Mouse (Mus musculus): ENCODE data around the gene Gm10775. TPM values are rescaled to one million over a fixed set of nuclear protein-coding genes. Genes with fewer than 3 reads are reported as not detected.

Gm10775 gene
- total and polyA plus RNA-seq, 3 experiments: not detected

DNA sequence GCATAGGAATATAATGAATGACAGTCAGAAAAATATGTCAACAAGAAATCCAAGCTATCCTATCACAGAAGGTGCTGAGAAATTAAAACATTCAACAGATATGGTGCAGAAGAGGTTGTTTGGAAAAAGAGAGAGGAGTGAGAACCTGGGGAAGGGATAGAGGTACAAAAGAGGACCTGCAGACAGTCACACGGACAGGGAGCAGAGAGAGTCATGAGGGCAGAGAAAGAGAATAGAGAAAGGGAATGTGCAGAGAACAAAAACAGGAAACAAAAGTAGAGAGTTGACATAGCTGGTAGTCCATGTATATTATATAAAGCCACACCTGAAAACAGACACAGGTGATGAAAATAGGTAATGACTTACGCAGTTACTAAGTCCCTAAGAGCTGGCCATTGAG lies 32.7 kb upstream of the Gm10775 start:
- Histone ChIP-seq H3K27me3 (replicated peaks) (peaks cover 8% of the 10 kb centered on the region), H3K4me1 (ENCODE audit: control insufficient read depth in 1 of 2, insufficient read depth in 2 of 2) (no peaks in the 10 kb centered on the region), H3K4me3 (replicated peaks in 1 of 3; ENCODE audit: low read depth in 2 of 3, low read length in 2 of 3, poor library complexity in 1 of 3) (no peak overlapping the region), H3K4me2 (ENCODE audit: insufficient read depth, low read depth, poor library complexity, severe bottlenecking) (no peak overlapping the region), H3K79me2 (replicated peaks; ENCODE audit: control insufficient read depth, extremely low read depth, insufficient read depth, poor library complexity, severe bottlenecking) (no peaks in the 10 kb centered on the region), H3K36me3 (replicated peaks in 1 of 2; ENCODE audit: control insufficient read depth in 1 of 2, insufficient read depth in 1 of 2, low read length in 1 of 2) (no peaks in the 10 kb centered on the region), H3K9ac (ENCODE audit: insufficient read depth, low read depth) (no peak overlapping the region), H3K9me3 (replicated peaks; ENCODE audit: low read length) (no peaks in the 10 kb centered on the region), H3K27ac (ENCODE audit: insufficient read depth, low read depth) (no peak overlapping the region)
- no peak for TF ChIP-seq MAX (IDR thresholded peaks at IDR 0.05; ENCODE audit: low read length)
- no peak for TF ChIP-seq SMC3 (IDR thresholded peaks at IDR 0.05; ENCODE audit: low read depth, low read length)
- no peak for TF ChIP-seq NRF1 (IDR thresholded peaks at IDR 0.05; ENCODE audit: low read depth, low read length)
- TF ChIP-seq RCOR1 (conservative IDR thresholded peaks at IDR 0.05; ENCODE audit: low read depth, low read length): no peak
- no peak for TF ChIP-seq JUND (conservative IDR thresholded peaks at IDR 0.05; ENCODE audit: low read depth, low read length)
- TF ChIP-seq CHD1 (IDR thresholded peaks at IDR 0.05; ENCODE audit: low read depth, low read length): no peak
- TF ChIP-seq BHLHE40 (IDR thresholded peaks at IDR 0.05; ENCODE audit: low read depth, low read length): no peak
- TF ChIP-seq ZMIZ1 (IDR thresholded peaks at IDR 0.05; ENCODE audit: low read depth, low read length): no peak
- TF ChIP-seq USF2 (conservative IDR thresholded peaks at IDR 0.05; ENCODE audit: low read depth, low read length): no peak
- no peak for TF ChIP-seq PAX5 (IDR thresholded peaks at IDR 0.05; ENCODE audit: low read length)
- no peak for TF ChIP-seq ZKSCAN1 (IDR thresholded peaks at IDR 0.05; ENCODE audit: borderline replicate concordance, low read depth, low read length)
- dilution Hi-C loops (cut with MboI; ENCODE audit: extremely low pct_ligation_motif_present, extremely low pct_unique_long_range_greater_than_20kb, low sequenced_read_pairs) (no loop called here), in situ Hi-C loops (cut with MboI; ENCODE audit: low pct_ligation_motif_present, low pct_unique_long_range_greater_than_20kb, low sequenced_read_pairs) (no loop called here)
- DNase-seq (ENCODE audit: extremely low read depth): no peak

DNA sequence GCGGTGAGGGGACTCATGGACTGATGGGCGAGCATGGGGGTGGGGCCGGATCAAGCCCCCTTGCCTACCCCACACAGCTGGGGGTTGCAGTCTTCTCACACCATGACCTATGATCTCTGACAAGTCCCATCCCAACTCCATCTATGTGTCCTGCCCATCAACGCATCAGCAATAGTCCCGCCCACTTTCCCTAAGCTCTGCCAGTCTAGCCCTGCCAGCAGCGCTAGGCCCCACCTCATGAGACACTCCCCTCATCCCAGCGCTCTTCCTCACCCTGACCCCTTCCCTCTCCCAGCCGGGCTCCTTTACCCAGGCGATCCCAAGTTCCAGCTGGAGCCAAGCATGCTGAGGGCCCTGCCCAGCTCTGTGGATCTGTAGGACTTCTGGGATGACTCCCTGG lies 22.1 kb upstream of the Gm10775 start:
- Histone ChIP-seq H3K27me3 (replicated peaks) (peaks cover 5% of the 10 kb centered on the region), H3K4me3 (replicated peaks in 1 of 3; ENCODE audit: low read depth in 2 of 3, low read length in 2 of 3, poor library complexity in 1 of 3) (no peak overlapping the region), H3K36me3 (replicated peaks in 1 of 2; ENCODE audit: control insufficient read depth in 1 of 2, insufficient read depth in 1 of 2, low read length in 1 of 2) (no peaks in the 10 kb centered on the region), H3K4me2 (ENCODE audit: insufficient read depth, low read depth, poor library complexity, severe bottlenecking) (no peak overlapping the region), H3K79me2 (replicated peaks; ENCODE audit: control insufficient read depth, extremely low read depth, insufficient read depth, poor library complexity, severe bottlenecking) (peaks cover 5% of the 10 kb centered on the region; the same call in 1 of the 2 replicates), H3K9ac (ENCODE audit: insufficient read depth, low read depth) (no peak overlapping the region), H3K4me1 (ENCODE audit: control insufficient read depth in 1 of 2, insufficient read depth in 2 of 2) (peaks cover 0 to 7% of the 10 kb centered on the region in 2 experiments; a peak in 2 of 4 replicates), H3K9me3 (replicated peaks; ENCODE audit: low read length) (peaks cover 2% of the 10 kb centered on the region), H3K27ac (ENCODE audit: insufficient read depth, low read depth) (no peak overlapping the region)
- in situ Hi-C loops (cut with MboI; ENCODE audit: low pct_ligation_motif_present, low pct_unique_long_range_greater_than_20kb, low sequenced_read_pairs): no loop called here
- dilution Hi-C loops (cut with MboI; ENCODE audit: extremely low pct_ligation_motif_present, extremely low pct_unique_long_range_greater_than_20kb, low sequenced_read_pairs): no loop called here
- TF ChIP-seq POLR2A (IDR thresholded peaks at IDR 0.05; ENCODE audit: low read depth, low read length) (no peak), MYC (IDR thresholded peaks at IDR 0.05; ENCODE audit: low read depth, low read length) (no peak), E2F4 (IDR thresholded peaks at IDR 0.05; ENCODE audit: insufficient replicate concordance, low read depth, low read length) (no peak), CTCF (conservative IDR thresholded peaks at IDR 0.05 in 1 of 2, IDR thresholded peaks at IDR 0.05 in 1 of 2; ENCODE audit: low read depth in 2 of 2, low read length in 2 of 2) (no peak), POLR2AphosphoS2 (IDR thresholded peaks at IDR 0.05; ENCODE audit: low read depth, low read length) (no peak), KAT2A (IDR thresholded peaks at IDR 0.05; ENCODE audit: insufficient replicate concordance, low read length) (no peak), TCF12 (IDR thresholded peaks at IDR 0.05; ENCODE audit: low read depth, low read length) (no peak), ZMIZ1 (IDR thresholded peaks at IDR 0.05; ENCODE audit: low read depth, low read length) (no peak), ETS1 (conservative IDR thresholded peaks at IDR 0.05; ENCODE audit: low read depth, low read length) (no peak), MAX (IDR thresholded peaks at IDR 0.05; ENCODE audit: low read length) (no peak), ZKSCAN1 (IDR thresholded peaks at IDR 0.05; ENCODE audit: borderline replicate concordance, low read depth, low read length) (no peak), UBTF (IDR thresholded peaks at IDR 0.05; ENCODE audit: low read depth, low read length) (no peak), TBP (conservative IDR thresholded peaks at IDR 0.05; ENCODE audit: low read depth, low read length) (no peak), HCFC1 (IDR thresholded peaks at IDR 0.05; ENCODE audit: low read depth, low read length) (no peak), USF2 (conservative IDR thresholded peaks at IDR 0.05; ENCODE audit: low read depth, low read length) (no peak), MXI1 (IDR thresholded peaks at IDR 0.05; ENCODE audit: low read depth, low read length) (no peak), JUND (conservative IDR thresholded peaks at IDR 0.05; ENCODE audit: low read depth, low read length) (no peak), CHD2 (IDR thresholded peaks at IDR 0.05; ENCODE audit: low read length) (no peak)
- DNase-seq (ENCODE audit: extremely low read depth): no peak
